32 mouse cellular contexts compared by ENCODE assay signal in the genomic region with DNA sequence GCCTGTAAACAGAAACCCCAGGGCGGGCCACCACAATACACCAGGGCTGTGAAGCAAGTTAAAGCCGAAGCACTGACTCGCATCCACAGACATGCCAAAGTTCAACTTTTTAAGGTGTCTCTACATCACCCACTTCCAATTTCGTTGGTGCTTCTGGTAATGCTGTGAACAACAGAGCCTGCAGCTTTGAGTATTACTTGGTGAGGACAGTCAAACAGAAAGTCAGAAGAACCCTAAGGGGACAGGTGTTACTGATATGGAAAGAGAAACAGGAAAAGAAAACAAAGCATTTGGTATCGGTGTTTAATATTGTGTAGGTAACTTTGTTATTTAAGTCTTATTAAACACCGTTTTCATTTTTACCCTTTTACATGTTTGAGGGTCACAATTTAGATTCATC. TPM values are rescaled to one million over a fixed set of nuclear protein-coding genes. Genes with fewer than 3 reads are reported as not detected.
"Had no signal": no experiment of that assay in that cellular context is flagged by ENCODE, and none has a peak within 500 bp of the region (broad histone marks: within the 10 kb centered on the region; RNA-seq: fewer than 3 reads in every experiment).

No protein-coding gene starts in this region.

- H3K9ac ChIP-seq: limb, embryonic 12.5 days; limb, embryonic 13.5 days; limb, embryonic 15.5 days; liver, embryonic 12.5 days; liver, embryonic 13.5 days; liver, embryonic 14.5 days; liver, embryonic 15.5 days; liver, postnatal 0 days; lung, embryonic 14.5 days; lung, embryonic 15.5 days; midbrain, embryonic 12.5 days; midbrain, embryonic 13.5 days; midbrain, embryonic 15.5 days; neural tube, embryonic 12.5 days had no signal

- H3K4me2 ChIP-seq: limb, embryonic 12.5 days; limb, embryonic 13.5 days; limb, embryonic 15.5 days; liver, embryonic 11.5 days; liver, embryonic 12.5 days; liver, embryonic 13.5 days; liver, embryonic 15.5 days; lung, embryonic 14.5 days; lung, embryonic 15.5 days; midbrain, embryonic 11.5 days; midbrain, embryonic 12.5 days; midbrain, embryonic 13.5 days; midbrain, embryonic 15.5 days; neural tube, embryonic 12.5 days had no signal

- H3K4me3 ChIP-seq: limb, embryonic 10.5 days; limb, embryonic 12.5 days; limb, embryonic 13.5 days; limb, embryonic 15.5 days; liver, embryonic 12.5 days; liver, embryonic 13.5 days; liver, embryonic 15.5 days; lung, embryonic 15.5 days; megakaryocyte, embryonic 14.5 days; midbrain, embryonic 10.5 days; midbrain, embryonic 12.5 days; midbrain, embryonic 13.5 days; midbrain, embryonic 15.5 days; myocyte; neural tube, embryonic 12.5 days had no signal

- H3K27me3 ChIP-seq: liver, embryonic 13.5 days; lung, embryonic 15.5 days; midbrain, embryonic 12.5 days; midbrain, embryonic 15.5 days; neural tube, embryonic 12.5 days had no signal

- H3K9me3 ChIP-seq: limb, embryonic 10.5 days; limb, embryonic 12.5 days; limb, embryonic 13.5 days; limb, embryonic 15.5 days; liver, embryonic 12.5 days; liver, embryonic 13.5 days; liver, embryonic 15.5 days; lung, embryonic 15.5 days; megakaryocyte, embryonic 14.5 days; midbrain, embryonic 10.5 days; midbrain, embryonic 12.5 days; midbrain, embryonic 13.5 days; midbrain, embryonic 15.5 days; neural tube, embryonic 12.5 days had no signal

- H3K4me1 ChIP-seq: limb, embryonic 12.5 days; limb, embryonic 13.5 days; liver, embryonic 12.5 days; liver, embryonic 13.5 days; liver, embryonic 15.5 days; lung, embryonic 15.5 days; megakaryocyte, embryonic 14.5 days; neural tube, embryonic 12.5 days had no signal

- H3K36me3 ChIP-seq: limb, embryonic 10.5 days; limb, embryonic 12.5 days; limb, embryonic 13.5 days; limb, embryonic 15.5 days; liver, embryonic 12.5 days; liver, embryonic 13.5 days; liver, embryonic 15.5 days; lung, embryonic 15.5 days; midbrain, embryonic 10.5 days; midbrain, embryonic 12.5 days; midbrain, embryonic 13.5 days; midbrain, embryonic 15.5 days; neural tube, embryonic 12.5 days had no signal

- H3K27ac ChIP-seq: limb, embryonic 10.5 days; limb, embryonic 12.5 days; limb, embryonic 13.5 days; limb, embryonic 15.5 days; liver, embryonic 12.5 days; liver, embryonic 13.5 days; liver, embryonic 14.5 days; liver, embryonic 15.5 days; lung, embryonic 15.5 days; macrophage; midbrain, embryonic 10.5 days; midbrain, embryonic 12.5 days; midbrain, embryonic 13.5 days; midbrain, embryonic 15.5 days; neural tube, embryonic 12.5 days had no signal

- DNase-seq: left cerebral cortex, postnatal 4 days; liver; liver, embryonic 13.5 days; liver, postnatal 0 days; lung, adult 18-20 months; lung, adult 2 months; lung, embryonic 14.5 days; lung, postnatal 10 days; lung, postnatal 14 days; lung, postnatal 36 days; lung, postnatal 4 days; midbrain, embryonic 14.5 days had no signal

RNA-seq across cellular contexts. Expression of a gene that starts 29.7 kb away (rescaled TPM):
- total RNA-seq: liver, adult 2 months; monocyte, adult 5-6 weeks had no signal
- polyA plus RNA-seq: liver, adult 2 months; lung, adult 2 months; macrophage; myocyte had no signal
